Mouse (Mus musculus): ENCODE measurements around the gene Copz2.
"Not testable (repeated sequence)": the region's sequence is repeated elsewhere in the genome, so short reads cannot be mapped to it uniquely, and the experiment has no call there.

The Copz2 gene

GRCm38 (mm10) chr11:96849681-96850467 is at the start of gene Copz2:
Copz2 (plus strand) TSS chr11:96849870.
- no peak for DNase-seq (ENCODE audit: low spot score in 2 of 2)

GRCm38 (mm10) chr11:96805606-96806005 is 44.1 kb upstream of the Copz2 start:
- DNase-seq (ENCODE audit: low spot score in 2 of 2), result no peak

- DNase-seq (ENCODE audit: low spot score in 2 of 2), result no peak
Measured at GRCm38 (mm10) chr11:96808066-96808465, 41.6 kb upstream of the Copz2 start.

- DNase-seq (ENCODE audit: low spot score in 2 of 2), result no peak
Measured at GRCm38 (mm10) chr11:96809562-96810235, 40.0 kb upstream of the Copz2 start.

- not testable (repeated sequence) for DNase-seq (ENCODE audit: low spot score in 2 of 2)
Measured at GRCm38 (mm10) chr11:96811188-96811587, 38.5 kb upstream of the Copz2 start.

GRCm38 (mm10) chr11:96813455-96813854 is 36.2 kb upstream of the Copz2 start:
- DNase-seq (ENCODE audit: low spot score in 2 of 2), result no peak

GRCm38 (mm10) chr11:96813920-96814319 is 35.8 kb upstream of the Copz2 start:
- no peak for DNase-seq (ENCODE audit: low spot score in 2 of 2)

- DNase-seq (ENCODE audit: low spot score in 2 of 2), result no peak
Measured at GRCm38 (mm10) chr11:96814443-96814842, 35.2 kb upstream of the Copz2 start.

- no peak for DNase-seq (ENCODE audit: low spot score in 2 of 2)
Measured at GRCm38 (mm10) chr11:96815895-96816294, 33.8 kb upstream of the Copz2 start.

GRCm38 (mm10) chr11:96816494-96816893 is 33.2 kb upstream of the Copz2 start:
- DNase-seq (ENCODE audit: low spot score in 2 of 2), result no peak

GRCm38 (mm10) chr11:96816979-96817378 is 32.7 kb upstream of the Copz2 start:
- DNase-seq (ENCODE audit: low spot score in 2 of 2), result no peak

- DNase-seq (ENCODE audit: low spot score in 2 of 2), result no peak
Measured at GRCm38 (mm10) chr11:96818128-96818710, 31.5 kb upstream of the Copz2 start.

- DNase-seq (ENCODE audit: low spot score in 2 of 2), result no peak
Measured at GRCm38 (mm10) chr11:96821956-96822355, 27.7 kb upstream of the Copz2 start.

- DNase-seq (ENCODE audit: low spot score in 2 of 2), result no peak
Measured at GRCm38 (mm10) chr11:96822675-96823470, 26.8 kb upstream of the Copz2 start.

GRCm38 (mm10) chr11:96823471-96823837 is 26.2 kb upstream of the Copz2 start:
- no peak for DNase-seq (ENCODE audit: low spot score in 2 of 2)

GRCm38 (mm10) chr11:96823880-96824782 is 25.5 kb upstream of the Copz2 start:
- peak; percentile 65 to 75 for DNase-seq (ENCODE audit: low spot score in 2 of 2)

GRCm38 (mm10) chr11:96824783-96825495 is 24.7 kb upstream of the Copz2 start:
- DNase-seq (ENCODE audit: low spot score in 2 of 2), result no peak

- DNase-seq (ENCODE audit: low spot score in 2 of 2), result no peak
Measured at GRCm38 (mm10) chr11:96826481-96826880, 23.2 kb upstream of the Copz2 start.

- DNase-seq (ENCODE audit: low spot score in 2 of 2), result no peak
Measured at GRCm38 (mm10) chr11:96827062-96827581, 22.5 kb upstream of the Copz2 start.

GRCm38 (mm10) chr11:96827917-96828316 is 21.8 kb upstream of the Copz2 start:
- no peak for DNase-seq (ENCODE audit: low spot score in 2 of 2)

Data from frontal cortex, postnatal 25 days (tissue).